Mouse (Mus musculus) right cerebral cortex, postnatal 4 days (tissue): ENCODE results near the gene Vmn2r93.

ENCODE experiments used
- DNase-seq: peaks from one replicate; pipeline ENCODE4 v3.0.0-alpha.2; 2022

The Vmn2r93 gene

GRCm38 (mm10) chr17:18297799-18298198, at the start of gene Vmn2r93:
Gene Vmn2r93, plus strand, starts transcription at chr17:18298099.
- DNase-seq, result no peak

GRCm38 (mm10) chr17:18277656-18278055, 20.2 kb upstream of the Vmn2r93 start, which contains the start of gene Vmn2r94:
Gene Vmn2r94, minus strand, starts transcription at chr17:18277756.
- no peak for DNase-seq

DNA sequence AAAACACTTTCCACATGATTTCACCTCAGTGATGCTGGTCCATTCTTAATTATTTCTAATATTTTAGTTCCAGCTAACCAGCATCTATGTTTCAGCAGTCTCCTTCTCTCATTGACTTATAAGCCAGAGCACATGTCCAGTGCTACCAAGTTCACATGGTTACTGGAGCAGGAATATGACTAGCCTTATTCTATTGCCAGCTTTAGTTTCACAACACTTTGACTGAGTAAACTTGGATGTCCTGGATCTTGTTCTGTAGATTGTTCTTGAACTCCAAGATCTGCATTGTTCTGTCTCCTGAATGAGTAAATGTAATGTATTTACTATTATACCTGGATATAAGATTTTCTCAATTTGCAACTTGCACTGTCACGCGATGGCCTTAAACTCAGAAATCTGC, 25.1 kb downstream of the Vmn2r93 start:
- DNase-seq, result no peak

DNA sequence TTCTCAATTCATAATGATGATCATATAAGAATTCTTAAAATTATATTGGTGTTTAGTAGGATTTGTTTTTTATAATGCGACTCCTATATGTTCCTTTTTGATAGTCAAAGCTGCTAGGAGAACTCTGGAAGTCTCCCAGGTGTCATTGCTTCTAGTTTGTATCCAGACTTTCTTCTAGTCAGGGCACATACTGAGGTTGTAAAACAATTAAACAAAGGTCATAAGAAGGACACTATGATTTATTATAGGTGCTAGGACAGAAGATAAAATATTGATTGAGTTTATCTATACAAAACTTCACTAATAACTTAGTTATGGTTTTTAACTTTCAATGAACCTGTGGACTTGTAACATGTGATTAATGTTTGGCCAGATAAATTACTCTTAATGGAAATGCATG, 62.1 kb downstream of the Vmn2r93 start:
- no peak for DNase-seq

- DNase-seq, result no peak
Measured at GRCm38 (mm10) chr17:18360602-18361001, 62.7 kb downstream of the Vmn2r93 start.
